Mouse (Mus musculus) bone marrow macrophage, adult 2 months (primary cell): Measurements from ENCODE around the gene Tob1. TPM values are rescaled to one million over a fixed set of nuclear protein-coding genes. Genes with fewer than 3 reads are reported as not detected.
A peak's percentile ranks its signal among the peaks of the same experiment; 100 is the strongest.

Experiments
- H3K27ac ChIP-seq: 2 replicates; pipeline ENCODE4 v1.5.1; 2012; ENCODE audit warnings: low read depth, low read length; ENCODE audit not compliant: insufficient read depth
- H3K4me1 ChIP-seq: 2 replicates; pipeline ENCODE4 v1.6.1; 2012; ENCODE audit warnings: low read length; ENCODE audit not compliant: control insufficient read depth, insufficient read depth
- H3K4me3 ChIP-seq: 2 replicates; pipeline ENCODE4 v1.5.1; 2012; ENCODE audit warnings: mild to moderate bottlenecking, low read length, moderate library complexity; ENCODE audit not compliant: insufficient read depth
- CTCF ChIP-seq: IDR thresholded peaks from 2 replicates; pipeline ENCODE4 v1.5.1; 2012; ENCODE audit warnings: low read depth, mild to moderate bottlenecking, low read length, moderate library complexity
- POLR2A ChIP-seq: IDR thresholded peaks from 2 replicates; pipeline ENCODE4 v1.6.1; 2012; ENCODE audit warnings: mild to moderate bottlenecking, low read depth, low read length, borderline replicate concordance
- polyA plus RNA-seq: library from polyadenylated mRNA; stranded (reverse); fragments of >200 nt; gene quantifications from 2 replicates; pipeline ENCODE4 v1.2.4, GENCODE M21; 2012; ENCODE audit not compliant: missing spikeins, insufficient read depth, insufficient read length

The Tob1 gene
- polyA plus RNA-seq, 1 experiment, result 16.7 TPM

DNA sequence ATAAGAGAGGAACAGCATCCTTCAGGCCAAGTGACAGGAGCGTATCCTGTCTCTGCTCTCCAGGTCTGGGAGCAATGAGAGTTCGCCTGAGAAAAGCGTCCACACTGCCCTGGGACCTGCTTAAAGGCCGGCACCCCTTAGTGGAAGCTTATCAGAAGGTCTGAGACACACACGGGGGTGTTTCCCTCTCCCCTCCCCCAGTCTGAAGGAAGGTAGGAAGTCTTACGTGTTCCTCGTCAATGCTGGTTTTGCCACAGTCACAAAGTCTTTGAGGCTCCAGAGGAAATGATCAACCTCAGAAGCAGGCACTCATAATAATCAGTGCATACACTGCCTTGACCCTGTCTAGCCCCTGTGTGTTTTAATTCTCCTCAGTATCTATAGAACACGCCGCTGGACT lies 12.3 kb downstream of the Tob1 start:
- TF ChIP-seq POLR2A, result no peak
- peaks cover 15% of the 10 kb centered on the region; the same call in 1 of the 2 replicates for H3K4me1 ChIP-seq
- H3K27ac ChIP-seq, result no peak overlapping the region
- no peak overlapping the region for H3K4me3 ChIP-seq

DNA sequence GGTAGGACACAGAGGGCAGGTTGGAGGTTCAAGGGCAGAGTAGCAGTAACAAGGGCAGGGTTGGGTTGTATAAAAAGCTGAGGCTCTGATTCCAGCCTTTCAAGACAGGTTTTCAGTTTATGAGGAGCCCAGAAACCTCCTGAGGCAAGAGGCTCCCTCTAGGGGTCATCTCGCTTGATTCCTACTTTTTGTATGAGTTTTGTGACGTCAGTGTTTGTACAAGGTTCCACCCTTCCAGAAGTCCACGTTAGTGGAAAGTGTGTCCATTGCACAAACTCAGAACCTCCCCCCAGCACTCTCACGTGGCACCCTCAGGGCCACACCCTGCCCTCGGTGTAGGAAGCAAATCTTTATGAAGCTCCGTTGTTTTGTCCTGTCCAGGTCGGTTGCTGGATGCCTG lies 14.7 kb downstream of the Tob1 start:
- TF ChIP-seq POLR2A (no peak), CTCF (peak; percentile 12; the same call in 1 of the 2 replicates)
- no peak overlapping the region for H3K27ac ChIP-seq
- H3K4me1 ChIP-seq, result peaks cover 15% of the 10 kb centered on the region; the same call in 1 of the 2 replicates
- 0 out of 2 replicates have a peak overlapping the region, but pooled peaks have one; percentile 2 for H3K4me3 ChIP-seq

- H3K4me1 ChIP-seq, result peaks cover 11% of the 10 kb centered on the region; the same call in 1 of the 2 replicates
- TF ChIP-seq CTCF (no peak), POLR2A (no peak)
- H3K27ac ChIP-seq, result no peak overlapping the region
- no peak overlapping the region for H3K4me3 ChIP-seq
Measured at GRCm38 (mm10) chr11:94228416-94228815, 17.2 kb downstream of the Tob1 start.

- TF ChIP-seq CTCF (no peak), POLR2A (no peak)
- Histone ChIP-seq H3K4me1 (peaks cover 10% of the 10 kb centered on the region; the same call in 1 of the 2 replicates), H3K27ac (no peak overlapping the region), H3K4me3 (no peak overlapping the region)
Measured at GRCm38 (mm10) chr11:94229207-94229960, 18.1 kb downstream of the Tob1 start.

GRCm38 (mm10) chr11:94230244-94230643 lies 19.0 kb downstream of the Tob1 start:
- Histone ChIP-seq H3K4me3 (no peak overlapping the region), H3K4me1 (peaks cover 10% of the 10 kb centered on the region; the same call in 1 of the 2 replicates), H3K27ac (no peak overlapping the region)
- TF ChIP-seq CTCF (no peak), POLR2A (no peak)

GRCm38 (mm10) chr11:94231821-94232552 lies 20.7 kb downstream of the Tob1 start:
- H3K27ac ChIP-seq, result no peak overlapping the region
- H3K4me3 ChIP-seq, result no peak overlapping the region
- no peaks in the 10 kb centered on the region for H3K4me1 ChIP-seq
- TF ChIP-seq POLR2A (no peak), CTCF (no peak)

GRCm38 (mm10) chr11:94233405-94233804 lies 22.2 kb downstream of the Tob1 start:
- Histone ChIP-seq H3K4me3 (no peak overlapping the region), H3K4me1 (no peaks in the 10 kb centered on the region), H3K27ac (no peak overlapping the region)
- TF ChIP-seq CTCF (no peak), POLR2A (no peak)

DNA sequence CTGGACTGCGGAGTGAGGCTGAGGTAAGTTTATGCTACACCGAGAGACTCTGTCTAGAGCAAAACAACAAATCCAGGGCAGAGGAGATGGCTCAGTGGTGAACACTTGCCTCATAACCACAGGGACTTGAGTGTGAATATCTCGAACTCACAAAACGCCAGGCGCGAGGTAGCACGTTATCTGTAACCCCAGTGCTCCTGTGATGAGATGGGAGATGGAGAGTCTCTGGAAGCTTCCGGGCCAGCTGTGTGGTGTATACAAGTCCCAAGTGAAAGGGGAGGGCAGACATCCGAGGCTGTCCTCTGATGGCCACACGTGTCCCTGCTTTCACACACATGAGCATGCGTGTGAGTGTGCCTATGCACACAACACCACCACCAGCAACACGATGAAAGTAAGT lies 23.1 kb downstream of the Tob1 start:
- H3K27ac ChIP-seq, result no peak overlapping the region
- no peaks in the 10 kb centered on the region for H3K4me1 ChIP-seq
- H3K4me3 ChIP-seq, result no peak overlapping the region
- TF ChIP-seq POLR2A (no peak), CTCF (no peak)

GRCm38 (mm10) chr11:94234857-94235256 lies 23.6 kb downstream of the Tob1 start:
- no peaks in the 10 kb centered on the region for H3K4me1 ChIP-seq
- H3K27ac ChIP-seq, result no peak overlapping the region
- no peak overlapping the region for H3K4me3 ChIP-seq
- TF ChIP-seq CTCF (no peak), POLR2A (no peak)

DNA sequence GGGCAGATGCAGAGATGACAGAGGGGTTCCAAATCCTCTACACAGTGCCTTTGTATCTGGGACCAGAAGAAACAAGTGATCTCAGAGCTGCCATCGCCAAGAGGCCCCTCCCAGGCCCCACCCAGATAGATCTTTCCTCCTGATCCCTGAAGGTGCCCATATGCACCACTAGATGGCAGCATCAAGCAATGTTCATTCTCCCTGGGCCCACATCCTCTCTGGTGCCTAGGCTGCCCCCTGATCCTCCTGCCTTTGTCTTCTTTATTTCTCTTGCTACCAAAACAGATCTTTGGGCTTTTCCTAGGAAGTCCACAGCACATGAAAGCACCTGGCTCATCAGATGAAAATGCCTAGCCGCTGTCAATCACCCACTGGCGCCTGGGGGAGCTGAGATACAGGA lies 24.8 kb downstream of the Tob1 start:
- Histone ChIP-seq H3K4me1 (no peaks in the 10 kb centered on the region), H3K4me3 (no peak overlapping the region), H3K27ac (no peak overlapping the region)
- TF ChIP-seq CTCF (peak; percentile 66), POLR2A (no peak)

DNA sequence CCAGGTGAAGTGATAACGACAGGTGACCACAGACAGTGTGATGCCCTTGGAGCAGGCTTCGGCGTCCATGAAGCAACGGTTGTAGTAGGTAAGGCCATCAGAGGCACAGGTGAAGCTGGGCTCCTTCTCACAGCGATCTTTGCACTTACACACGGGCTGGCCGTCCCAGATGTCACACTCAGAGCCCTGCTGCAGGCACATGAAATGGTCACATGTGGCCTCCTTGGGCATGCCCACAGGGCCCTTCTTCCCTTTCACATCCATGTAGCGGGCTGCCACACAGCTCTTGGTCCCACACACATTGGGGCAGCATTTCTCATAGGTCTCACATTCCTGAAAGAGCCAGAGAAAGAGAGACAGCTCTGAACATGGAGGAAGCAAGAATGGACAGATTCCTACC lies 27.5 kb downstream of the Tob1 start:
- no peak overlapping the region for H3K4me3 ChIP-seq
- no peak overlapping the region for H3K27ac ChIP-seq
- TF ChIP-seq POLR2A (no peak), CTCF (no peak)
- H3K4me1 ChIP-seq, result no peaks in the 10 kb centered on the region
